Mouse (Mus musculus): ENCODE measurements around the gene Ece2. TPM values are rescaled to one million over a fixed set of nuclear protein-coding genes. Genes with fewer than 3 reads are reported as not detected.

The Ece2 gene
- not detected for polyA plus RNA-seq (2014; fragmentation: Illumina TruSeq; extraction: RNeasy Lipid Tissue Mini Kit (QIAGEN cat#74804); ENCODE audit: low replicate concordance)

DNA sequence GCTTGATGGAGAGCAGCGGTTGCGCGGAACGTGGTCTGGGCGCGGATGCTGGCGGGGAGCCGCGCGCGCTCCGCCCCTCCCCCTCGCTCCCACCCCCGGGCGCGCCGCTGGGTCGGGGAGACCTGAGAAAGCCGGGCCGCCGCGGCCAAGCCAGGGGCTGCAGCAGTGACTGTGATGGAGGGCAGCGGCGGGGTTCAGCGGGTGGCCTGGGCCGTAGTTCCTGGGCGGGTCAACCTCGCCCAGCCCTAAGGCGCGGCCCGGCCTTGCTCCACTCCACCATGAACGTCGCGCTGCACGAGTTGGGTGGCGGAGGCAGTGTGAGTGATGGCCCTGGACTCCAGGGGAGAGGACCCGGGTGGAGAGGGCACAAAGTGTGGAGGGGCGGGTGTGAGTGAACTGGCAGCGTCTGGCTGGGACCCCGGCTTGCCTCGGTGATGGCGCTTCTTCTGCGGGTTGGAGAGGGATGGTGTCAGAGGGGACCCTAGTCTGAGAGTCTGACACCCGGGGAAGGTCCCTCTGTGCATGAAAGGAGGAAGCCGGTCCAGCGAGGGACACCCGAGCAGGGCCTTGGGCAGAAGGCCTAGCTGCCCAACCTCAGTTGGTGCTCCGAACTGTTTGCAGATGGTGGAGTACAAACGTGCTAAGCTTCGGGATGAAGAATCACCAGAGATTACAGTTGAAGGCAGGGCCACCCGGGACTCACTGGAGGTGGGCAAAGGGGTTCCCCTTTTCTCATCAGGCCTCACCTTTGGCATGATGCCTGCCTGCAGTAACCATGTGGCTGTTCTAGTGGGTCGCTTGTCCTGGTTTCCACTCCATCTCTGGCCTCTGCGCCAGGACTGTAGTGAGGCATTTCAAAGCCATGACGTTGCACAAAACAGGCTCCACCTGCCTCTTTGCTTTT lies at the start of gene Ece2:
TSS of gene Ece2 (plus strand) at position 98 of the 904 bp plus-strand sequence.

GRCm38 (mm10) chr16:20589366-20589938 lies 40.2 kb upstream of the Ece2 start, which contains the start of gene Vwa5b2:
Gene Vwa5b2, plus strand, starts transcription at chr16:20589471.

DNA sequence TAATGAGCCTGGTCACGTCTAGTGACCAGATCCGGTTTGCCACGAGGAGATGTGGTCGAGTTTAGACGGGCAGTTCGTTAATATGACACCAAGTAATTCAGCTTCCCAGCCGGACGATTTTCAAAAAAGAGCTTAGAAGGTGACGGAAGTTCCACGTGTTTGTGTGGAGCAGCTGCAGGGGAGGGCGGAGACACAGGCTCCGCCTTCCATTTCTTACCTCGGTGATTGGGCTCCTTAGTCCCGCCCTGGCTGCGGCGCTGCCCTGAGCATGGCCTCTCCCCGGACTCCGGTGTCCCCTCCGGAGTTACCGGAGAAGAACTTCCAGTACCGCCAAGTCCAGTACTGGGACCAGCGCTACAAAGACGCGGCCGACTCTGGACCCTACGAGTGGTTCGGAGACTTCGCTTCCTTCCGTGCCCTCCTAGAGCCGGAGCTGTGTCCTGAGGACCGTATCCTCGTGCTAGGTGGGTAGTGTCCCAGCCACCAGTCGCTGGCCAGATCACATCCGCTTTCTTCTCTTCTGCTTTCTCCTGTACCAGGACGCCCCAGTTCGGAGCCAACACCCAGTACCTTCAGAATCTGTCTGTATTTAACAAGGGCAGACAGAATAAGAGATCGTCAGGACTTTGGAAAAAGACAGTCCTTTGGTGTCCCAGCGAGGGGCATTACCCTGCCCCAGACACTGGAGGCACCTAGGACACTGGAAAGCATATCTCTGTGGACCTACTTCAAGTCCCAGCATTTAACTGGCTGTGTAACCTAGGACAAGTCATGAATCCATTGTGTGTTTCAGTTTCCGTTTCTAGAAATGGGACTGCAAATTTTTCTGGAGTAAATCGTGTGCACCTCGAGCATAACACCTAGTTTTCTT lies 18.0 kb upstream of the Ece2 start, which contains the start of the genes Eef1akmt4, Gm49333 and Alg3:
TSS of gene Eef1akmt4 (plus strand) at position 237 of the 871 bp plus-strand sequence.
TSS of gene Gm49333 (plus strand) at position 254 of the 871 bp plus-strand sequence.
TSS of gene Alg3 (minus strand) at position 379 of the 871 bp plus-strand sequence.

GRCm38 (mm10) chr16:20621191-20621990 lies 8.2 kb upstream of the Ece2 start, which contains the start of gene Camk2n2:
Gene Camk2n2, minus strand, starts transcription at chr16:20621287.

GRCm38 (mm10) chr16:20651076-20651946 lies 21.7 kb downstream of the Ece2 start, which contains the start of gene Psmd2:
Gene Psmd2, plus strand, starts transcription at chr16:20651652.

DNA sequence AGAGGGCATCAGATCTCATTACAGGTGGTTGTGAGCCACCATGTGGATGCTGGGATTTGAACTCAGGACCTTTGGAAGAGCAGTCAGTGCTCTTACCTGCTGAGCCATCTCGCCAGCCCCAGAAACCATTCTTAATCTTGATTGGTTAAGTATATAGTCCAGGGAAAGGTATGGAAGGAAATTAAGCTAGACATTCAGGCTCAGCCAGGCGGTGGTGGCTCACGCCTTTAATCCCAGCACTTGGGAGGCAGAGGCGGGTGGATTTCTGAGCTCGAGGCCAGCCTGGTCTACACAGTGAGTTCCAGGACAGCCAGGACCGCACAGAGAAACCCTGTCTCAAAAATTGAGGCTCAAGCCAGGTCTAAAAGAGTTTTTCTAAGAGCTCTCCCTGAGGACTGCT lies 38.4 kb downstream of the Ece2 start, which contains the start of gene Eif4g1:
TSS of gene Eif4g1 (plus strand) at position 301 of the 400 bp plus-strand sequence.

DNA sequence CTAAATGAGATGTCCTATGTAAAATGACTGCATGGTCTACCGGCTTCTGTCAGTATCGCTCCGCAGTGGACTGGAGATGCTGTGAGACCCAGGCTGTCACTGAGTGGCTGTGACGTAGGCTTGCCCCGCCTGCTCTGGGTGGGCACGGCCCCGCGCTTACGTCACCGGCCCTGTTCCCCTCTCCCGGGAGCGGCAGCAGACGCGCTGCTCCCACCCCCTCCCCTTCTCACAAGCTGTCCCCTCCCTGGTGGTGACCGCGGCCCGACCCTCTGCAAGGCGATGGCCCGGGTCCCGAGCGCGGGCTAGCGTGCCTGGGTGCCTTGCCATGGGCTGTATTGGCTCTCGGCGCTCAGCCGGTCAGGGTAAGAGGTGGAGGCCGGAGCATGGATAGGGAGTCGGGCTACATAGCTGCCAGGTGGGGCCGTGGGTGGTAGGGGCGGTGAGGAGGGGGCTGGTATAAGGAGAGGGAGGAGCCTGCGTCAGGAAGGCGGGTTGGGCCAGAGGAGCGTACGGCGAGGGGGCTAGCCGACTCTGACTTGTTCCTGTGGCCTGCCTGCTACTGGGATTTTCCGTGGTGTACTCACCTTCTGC lies 63.6 kb downstream of the Ece2 start, which contains the start of gene Fam131a:
TSS of gene Fam131a (plus strand) at position 131 of the 591 bp plus-strand sequence.

Other genes starting within 250 kb of the Ece2 start
- 18.2 TPM for gene Abcc5, start 203.4 kb upstream of the Ece2 start, polyA plus RNA-seq (2014; fragmentation: Illumina TruSeq; extraction: RNeasy Lipid Tissue Mini Kit (QIAGEN cat#74804); ENCODE audit: low replicate concordance)
- gene Eif2b5, start 131.0 kb upstream of the Ece2 start, polyA plus RNA-seq (2014; fragmentation: Illumina TruSeq; extraction: RNeasy Lipid Tissue Mini Kit (QIAGEN cat#74804); ENCODE audit: low replicate concordance), result 4.0 TPM
- 16.9 TPM for gene Dvl3, start 112.8 kb upstream of the Ece2 start, polyA plus RNA-seq (2014; fragmentation: Illumina TruSeq; extraction: RNeasy Lipid Tissue Mini Kit (QIAGEN cat#74804); ENCODE audit: low replicate concordance)
- 90.7 TPM for gene Ap2m1, start 94.3 kb upstream of the Ece2 start, polyA plus RNA-seq (2014; fragmentation: Illumina TruSeq; extraction: RNeasy Lipid Tissue Mini Kit (QIAGEN cat#74804); ENCODE audit: low replicate concordance)
- 6.6 TPM for gene Abcf3, start 81.3 kb upstream of the Ece2 start, polyA plus RNA-seq (2014; fragmentation: Illumina TruSeq; extraction: RNeasy Lipid Tissue Mini Kit (QIAGEN cat#74804); ENCODE audit: low replicate concordance)
- 0.41 TPM for gene Vwa5b2, start 40.4 kb upstream of the Ece2 start, polyA plus RNA-seq (2014; fragmentation: Illumina TruSeq; extraction: RNeasy Lipid Tissue Mini Kit (QIAGEN cat#74804); ENCODE audit: low replicate concordance)
- gene Eef1akmt4, start 18.2 kb upstream of the Ece2 start, polyA plus RNA-seq (2014; fragmentation: Illumina TruSeq; extraction: RNeasy Lipid Tissue Mini Kit (QIAGEN cat#74804); ENCODE audit: low replicate concordance), result not detected
- not detected for gene Gm49333, start 18.2 kb upstream of the Ece2 start, polyA plus RNA-seq (2014; fragmentation: Illumina TruSeq; extraction: RNeasy Lipid Tissue Mini Kit (QIAGEN cat#74804); ENCODE audit: low replicate concordance)
- 2.8 TPM for gene Alg3, start 18.1 kb upstream of the Ece2 start, polyA plus RNA-seq (2014; fragmentation: Illumina TruSeq; extraction: RNeasy Lipid Tissue Mini Kit (QIAGEN cat#74804); ENCODE audit: low replicate concordance)
- not detected for gene Camk2n2, start 8.5 kb upstream of the Ece2 start, polyA plus RNA-seq (2014; fragmentation: Illumina TruSeq; extraction: RNeasy Lipid Tissue Mini Kit (QIAGEN cat#74804); ENCODE audit: low replicate concordance)
- gene Psmd2, start 21.8 kb downstream of the Ece2 start, polyA plus RNA-seq (2014; fragmentation: Illumina TruSeq; extraction: RNeasy Lipid Tissue Mini Kit (QIAGEN cat#74804); ENCODE audit: low replicate concordance), result 40.4 TPM
- gene Eif4g1, start 38.5 kb downstream of the Ece2 start, polyA plus RNA-seq (2014; fragmentation: Illumina TruSeq; extraction: RNeasy Lipid Tissue Mini Kit (QIAGEN cat#74804); ENCODE audit: low replicate concordance), result 95.9 TPM
- not detected for gene Fam131a, start 63.4 kb downstream of the Ece2 start, polyA plus RNA-seq (2014; fragmentation: Illumina TruSeq; extraction: RNeasy Lipid Tissue Mini Kit (QIAGEN cat#74804); ENCODE audit: low replicate concordance)
- 17.3 TPM for gene Polr2h, start 87.8 kb downstream of the Ece2 start, polyA plus RNA-seq (2014; fragmentation: Illumina TruSeq; extraction: RNeasy Lipid Tissue Mini Kit (QIAGEN cat#74804); ENCODE audit: low replicate concordance)
- gene Clcn2, start 87.9 kb downstream of the Ece2 start, polyA plus RNA-seq (2014; fragmentation: Illumina TruSeq; extraction: RNeasy Lipid Tissue Mini Kit (QIAGEN cat#74804); ENCODE audit: low replicate concordance), result 2.5 TPM
- not detected for gene Chrd, start 103.3 kb downstream of the Ece2 start, polyA plus RNA-seq (2014; fragmentation: Illumina TruSeq; extraction: RNeasy Lipid Tissue Mini Kit (QIAGEN cat#74804); ENCODE audit: low replicate concordance)
- gene Thpo, start 104.7 kb downstream of the Ece2 start, polyA plus RNA-seq (2014; fragmentation: Illumina TruSeq; extraction: RNeasy Lipid Tissue Mini Kit (QIAGEN cat#74804); ENCODE audit: low replicate concordance), result 0.22 TPM